Mouse (Mus musculus) ovary, postnatal 14 days (tissue): ENCODE data around the gene Tlr12.
"Not testable (repeated sequence)": the region's sequence is repeated elsewhere in the genome, so short reads cannot be mapped to it uniquely, and the experiment has no call there.

Source experiments
- DNase-seq: peaks from one replicate; pipeline ENCODE4 v3.0.0; 2022; ENCODE audit warnings: low spot score

The Tlr12 gene

GRCm38 (mm10) chr4:128618963-128619362, 544 bp upstream of the Tlr12 start:
- no peak for DNase-seq

GRCm38 (mm10) chr4:128617363-128618120, 877 bp downstream of the Tlr12 start:
- no peak for DNase-seq

DNA sequence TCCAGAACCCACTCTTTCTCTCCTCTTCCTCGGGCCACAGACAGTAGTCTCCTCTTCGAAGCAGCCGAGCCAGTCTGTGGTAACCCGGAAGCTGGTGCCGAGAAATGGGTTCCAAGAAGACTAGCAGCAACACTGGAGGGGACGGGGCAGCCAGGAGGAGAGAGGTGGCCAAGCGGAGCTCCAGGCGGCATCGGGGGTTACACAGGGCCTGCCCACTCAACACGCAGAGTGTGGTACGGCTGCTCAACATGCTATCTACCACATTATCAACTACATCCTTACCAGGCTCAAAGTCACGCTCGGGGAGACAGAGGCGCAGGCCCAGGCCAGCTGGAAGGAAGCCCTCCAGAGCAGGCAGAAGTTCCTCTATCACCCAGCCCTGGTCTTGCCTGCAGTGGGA, 2.7 kb downstream of the Tlr12 start:
- no peak for DNase-seq

DNA sequence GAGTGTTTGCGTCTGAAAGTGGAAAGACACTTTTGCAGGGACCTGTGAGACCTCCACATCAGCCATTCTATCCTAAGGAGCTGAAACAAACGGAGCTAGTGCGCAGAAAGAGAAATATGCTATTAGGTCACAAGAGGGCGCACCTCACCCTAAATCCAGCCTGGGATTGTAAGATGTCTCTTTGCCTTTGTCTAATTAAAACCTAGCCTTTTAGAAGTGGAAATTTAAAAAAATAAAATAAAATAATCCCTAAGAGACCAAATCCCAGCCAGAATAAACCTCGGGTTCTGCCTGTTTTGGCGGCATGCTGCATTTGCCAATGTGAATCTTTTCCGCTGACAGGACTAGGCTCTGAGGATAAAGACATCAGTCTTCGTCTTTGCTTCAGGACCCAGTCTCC, 5.1 kb downstream of the Tlr12 start:
- DNase-seq, result no peak

GRCm38 (mm10) chr4:128611726-128612125, 6.7 kb downstream of the Tlr12 start:
- DNase-seq, result not testable (repeated sequence)

GRCm38 (mm10) chr4:128610706-128611105, 7.7 kb downstream of the Tlr12 start:
- no peak for DNase-seq

DNA sequence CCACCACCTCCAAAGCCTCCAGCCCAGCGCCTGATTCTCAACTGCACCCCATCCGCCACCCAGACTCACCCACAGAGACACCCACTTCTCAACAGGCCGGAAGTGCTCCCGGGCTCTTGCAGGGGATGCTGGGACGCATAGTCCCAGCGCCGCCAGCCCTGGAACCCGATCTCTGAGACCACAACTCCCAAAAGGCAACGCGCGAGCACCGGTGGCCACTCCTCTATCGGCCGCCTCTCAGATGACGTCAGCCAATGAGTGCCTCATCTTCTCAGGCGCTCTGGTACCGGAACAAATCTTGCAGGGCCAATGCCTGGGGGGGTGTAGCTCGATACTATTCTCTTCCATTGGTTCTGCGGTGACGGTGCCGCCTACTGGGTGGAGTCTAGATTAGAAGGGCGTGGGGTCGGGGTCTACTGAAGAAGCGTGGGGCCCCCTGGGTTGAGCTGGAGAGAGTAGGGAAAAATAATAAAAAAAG, 8.5 kb downstream of the Tlr12 start, which contains the start of gene Zscan20:
Zscan20 (minus strand) TSS at position 174 of the 478 bp plus-strand sequence.
- DNase-seq, result peak; percentile 83

- no peak for DNase-seq
These were observed 9.0 kb downstream of the Tlr12 start for GRCm38 (mm10) chr4:128609276-128609924.

DNA sequence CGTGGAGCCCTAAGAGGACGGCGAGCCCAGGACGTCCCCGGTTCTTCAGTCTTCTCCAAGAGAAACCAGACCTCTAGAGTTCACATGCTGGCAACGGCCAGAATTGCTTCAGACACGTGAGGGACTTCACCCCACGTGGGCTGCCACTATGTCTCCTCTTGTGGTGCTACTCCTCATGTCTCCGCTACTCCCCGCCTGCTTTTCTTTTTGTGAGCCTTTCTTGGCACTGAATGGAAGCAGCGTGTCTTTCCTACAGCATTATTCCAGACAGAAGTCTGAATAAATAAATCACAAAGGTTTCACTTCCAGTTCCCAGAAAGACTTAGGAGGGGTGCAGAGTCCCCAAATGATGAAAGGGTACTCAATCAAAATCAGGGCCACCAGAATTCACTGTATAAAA, 10.8 kb downstream of the Tlr12 start:
- no peak for DNase-seq

DNA sequence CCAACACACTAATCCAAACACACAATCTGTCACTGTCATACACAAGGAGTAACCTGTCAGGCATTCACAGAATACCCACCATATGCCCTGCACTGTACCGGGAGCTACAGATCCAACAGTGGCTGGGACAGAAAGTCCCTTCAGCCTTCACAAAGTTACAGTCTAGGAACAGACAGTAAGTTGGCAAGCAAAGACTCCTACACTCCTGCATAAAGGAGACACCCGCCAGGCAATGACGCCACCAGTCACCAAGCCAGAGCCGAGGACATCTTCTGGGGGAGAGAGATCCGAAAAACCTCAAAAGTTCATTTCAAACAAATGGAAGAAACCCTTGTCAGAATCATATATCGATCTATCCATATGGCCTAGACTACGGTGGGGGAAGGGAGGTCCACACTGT, 11.8 kb downstream of the Tlr12 start:
- DNase-seq, result no peak

DNA sequence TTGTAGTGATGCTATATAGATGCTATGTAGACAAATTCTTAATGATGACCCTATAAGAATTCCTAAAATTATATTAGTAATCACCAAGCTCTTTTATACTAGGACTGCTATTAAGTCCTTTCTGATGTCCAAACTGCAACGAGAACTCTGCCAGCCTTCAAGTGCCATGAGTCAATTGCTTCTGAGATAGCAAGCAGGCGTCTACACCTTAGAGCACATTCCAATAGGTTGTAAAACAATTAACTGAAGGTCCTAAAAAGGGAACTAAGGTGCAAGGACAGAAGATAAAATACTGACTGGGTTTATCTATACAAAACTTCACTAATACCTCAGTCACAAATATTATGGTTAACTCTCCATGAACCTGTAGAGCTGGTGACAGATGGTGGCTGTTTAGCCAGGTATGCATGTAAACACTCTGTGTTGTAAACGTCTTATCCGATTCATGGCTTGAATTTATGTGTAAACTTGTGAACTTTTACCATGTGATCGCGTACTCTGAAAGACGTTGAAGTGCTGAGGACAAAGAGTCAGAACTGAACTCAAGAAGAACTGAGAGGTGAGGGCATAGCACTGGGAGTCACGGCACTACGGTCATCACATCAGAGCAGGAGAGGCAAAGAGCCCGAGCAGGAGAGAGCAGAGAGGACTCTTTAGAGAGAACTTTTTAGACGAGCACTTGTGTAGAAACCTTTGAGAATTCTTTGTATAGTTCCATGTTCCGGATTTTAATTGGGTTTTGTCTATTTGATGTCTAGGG, 20.4 kb downstream of the Tlr12 start:
- no peak for DNase-seq

DNA sequence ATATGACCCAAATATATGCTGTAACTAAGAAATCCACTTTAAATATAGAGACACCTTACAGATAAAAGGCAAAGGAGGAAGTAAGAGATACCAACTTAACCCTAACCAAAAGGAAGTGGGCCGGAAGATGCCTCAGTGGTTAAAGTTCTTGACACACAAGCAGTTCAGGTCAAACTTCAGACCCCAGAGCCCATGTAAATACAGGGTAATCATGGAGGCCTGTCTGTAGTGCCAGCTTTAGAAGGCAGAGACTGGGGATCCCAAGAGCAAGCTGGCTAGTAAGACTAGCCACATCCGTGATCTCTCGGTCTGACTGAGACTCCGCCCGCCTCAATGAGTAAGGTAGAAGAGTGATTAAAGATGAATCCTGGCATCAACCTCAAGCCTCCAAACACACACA, 24.4 kb downstream of the Tlr12 start:
- no peak for DNase-seq

DNA sequence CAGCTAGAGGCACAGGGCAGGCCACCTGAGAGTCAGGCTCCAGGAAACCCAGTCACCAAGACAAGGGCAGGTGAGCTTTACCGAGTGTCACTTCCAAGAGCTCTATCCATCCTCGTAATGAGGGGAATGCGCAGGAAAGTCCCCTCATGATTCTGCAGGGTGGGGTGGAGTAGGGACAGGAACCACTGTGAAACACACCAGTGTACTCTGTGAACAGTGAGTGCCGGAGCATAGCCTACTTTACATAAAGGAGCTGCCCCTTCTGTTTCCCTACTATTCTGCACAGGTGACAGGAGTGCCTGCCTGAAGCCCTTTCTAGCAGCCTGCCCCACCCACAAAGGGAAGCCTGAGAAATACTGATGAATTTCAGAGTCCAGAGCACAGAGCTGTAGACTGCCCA, 25.1 kb downstream of the Tlr12 start:
- DNase-seq, result no peak

DNA sequence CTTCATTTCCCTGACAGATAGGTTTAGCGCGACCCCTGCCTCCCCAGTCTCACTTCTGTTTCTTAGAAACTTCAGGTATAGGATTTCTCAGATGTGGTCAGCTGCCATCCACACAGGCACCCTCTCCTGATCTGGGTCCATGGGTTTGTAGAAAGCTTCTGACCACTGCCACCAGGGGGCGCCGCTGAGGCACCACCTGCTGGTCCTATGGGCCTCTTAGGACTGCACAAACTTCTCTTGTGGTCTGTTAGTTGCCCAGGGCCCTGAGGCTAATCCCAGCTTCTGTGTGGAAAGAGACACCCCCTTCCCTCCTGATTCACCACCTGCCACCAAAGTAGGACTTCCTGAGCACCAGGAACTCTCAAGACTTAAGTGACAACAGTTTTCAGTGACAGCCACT, 39.2 kb downstream of the Tlr12 start:
- DNase-seq, result no peak

GRCm38 (mm10) chr4:128575811-128576210, 42.6 kb downstream of the Tlr12 start:
- peak; percentile 35 for DNase-seq
